Mouse (Mus musculus) embryonic facial prominence, embryonic 13.5 days (tissue): ENCODE data around the gene Cptp. TPM values are rescaled to one million over a fixed set of nuclear protein-coding genes. Genes with fewer than 3 reads are reported as not detected.

ENCODE experiments used
- ATAC-seq: fragments of 200-750 bp; cut with Nextera tagmentation; 2 replicates; pipeline ENCODE4 v1.8.0; 2017; ENCODE audit warnings: low read depth; ENCODE audit not compliant: insufficient number of reproducible peaks, insufficient read depth, low FRiP score, low TSS enrichment
- H3K27ac ChIP-seq: fragments of 300-500 bp; sonication (generic); 2 replicates; pipeline ENCODE4 v1.5.1; 2015; ENCODE audit warnings: moderate library complexity, mild to moderate bottlenecking, inconsistent platforms
- H3K27me3 ChIP-seq: fragments of 300-500 bp; sonication (generic); 2 replicates; pipeline ENCODE4 v1.6.1; 2015; ENCODE audit warnings: mild to moderate bottlenecking, inconsistent platforms
- H3K36me3 ChIP-seq: fragments of 300-500 bp; sonication (generic); 2 replicates; pipeline ENCODE4 v1.6.1; 2015; ENCODE audit warnings: mild to moderate bottlenecking, inconsistent platforms
- H3K4me1 ChIP-seq: fragments of 300-500 bp; sonication (generic); 2 replicates; pipeline ENCODE4 v1.6.1; 2015; ENCODE audit warnings: inconsistent platforms
- H3K4me2 ChIP-seq: fragments of 300-500 bp; sonication (generic); 2 replicates; pipeline ENCODE4 v1.6.1; 2015; ENCODE audit warnings: moderate library complexity, mild to moderate bottlenecking, inconsistent platforms
- H3K4me3 ChIP-seq: fragments of 300-500 bp; sonication (generic); 2 replicates; pipeline ENCODE4 v1.5.1; 2015; ENCODE audit warnings: mild to moderate bottlenecking, inconsistent platforms
- H3K9ac ChIP-seq: fragments of 300-500 bp; sonication (generic); 2 replicates; pipeline ENCODE4 v1.6.1; 2015; ENCODE audit warnings: mild to moderate bottlenecking, inconsistent platforms
- H3K9me3 ChIP-seq: fragments of 300-500 bp; sonication (generic); 2 replicates; pipeline ENCODE4 v1.6.1; 2016; ENCODE audit warnings: inconsistent platforms
- WGBS: fragments of 180-500 bp; shearing (Covaris S2); methylation state at CpG from one replicate; pipeline ENCODE4 v1.1.7; 2015; ENCODE audit warnings: mixed read lengths; 5-methylcytosine and 5-hydroxymethylcytosine counted together
- polyA plus RNA-seq: library from polyadenylated mRNA; unstranded; fragments of >200 nt; fragmentation: Nextera tagmentation; extraction: Ambion mirVana; gene quantifications from 2 replicates; pipeline ENCODE4 v1.2.1, GENCODE M21; 2015

Gene Cptp
- polyA plus RNA-seq, 1 experiment from 2014 or later: 16.4 TPM

DNA sequence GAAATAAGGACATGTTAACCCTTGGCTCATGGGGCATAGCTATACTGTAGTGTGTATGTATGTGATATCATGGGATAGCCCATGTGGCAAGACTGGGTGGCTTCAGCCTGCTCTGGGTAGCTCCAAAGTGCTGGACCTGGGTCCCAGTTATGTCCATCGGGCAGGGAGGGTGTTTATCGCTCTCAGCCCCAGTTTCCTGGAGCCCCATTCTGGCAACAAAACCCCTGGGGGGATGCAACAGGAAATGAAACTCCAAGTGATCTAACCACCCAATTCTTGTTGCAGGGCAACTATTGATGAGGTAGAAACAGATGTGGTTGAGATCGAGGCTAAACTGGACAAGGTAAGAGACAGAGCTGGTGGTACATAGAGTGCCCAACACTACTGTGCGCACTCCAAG lies 26.6 kb upstream of the Cptp start:
- 87% methylated on average over 4 of the region's 4 CpGs for WGBS
- Histone ChIP-seq H3K9me3 (no peaks in the 10 kb centered on the region), H3K4me2 (no peak overlapping the region), H3K27ac (no peak overlapping the region), H3K4me3 (no peak overlapping the region), H3K36me3 (peaks cover 41% of the 10 kb centered on the region), H3K9ac (no peak overlapping the region), H3K4me1 (peaks cover 34% of the 10 kb centered on the region), H3K27me3 (no peaks in the 10 kb centered on the region)
- no peak for ATAC-seq

DNA sequence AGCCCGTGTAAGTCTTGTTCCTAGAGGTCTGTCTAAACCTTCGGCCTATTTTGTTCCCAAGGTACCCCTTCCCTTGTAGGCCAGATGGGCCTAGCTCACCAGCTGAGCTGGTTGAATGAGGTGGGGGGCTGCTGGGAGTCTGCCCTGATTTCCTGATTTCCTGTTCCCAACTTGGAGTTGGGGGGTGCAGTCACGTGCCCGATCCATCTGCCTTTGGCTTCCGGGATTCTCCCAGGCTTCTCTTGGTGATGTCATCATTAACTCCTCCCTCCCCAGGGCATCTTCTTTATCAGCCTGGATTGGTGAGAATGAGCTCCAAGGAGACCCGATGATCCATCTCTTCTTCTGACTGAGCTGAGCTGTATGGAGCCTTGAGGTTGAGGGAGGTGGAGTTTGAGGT lies 26.0 kb upstream of the Cptp start:
- no peaks in the 10 kb centered on the region for H3K9me3 ChIP-seq
- no peak overlapping the region for H3K27ac ChIP-seq
- peak overlapping the region; percentile 94 for H3K4me2 ChIP-seq
- 38% methylated on average over 6 of the region's 6 CpGs for WGBS
- peaks cover 40% of the 10 kb centered on the region for H3K4me1 ChIP-seq
- H3K4me3 ChIP-seq: 0 out of 2 replicates have a peak overlapping the region, but pooled peaks have one; percentile 12
- no peaks in the 10 kb centered on the region for H3K27me3 ChIP-seq
- no peak for ATAC-seq
- H3K36me3 ChIP-seq: peaks cover 35% of the 10 kb centered on the region
- H3K9ac ChIP-seq: peak overlapping the region; percentile 85

DNA sequence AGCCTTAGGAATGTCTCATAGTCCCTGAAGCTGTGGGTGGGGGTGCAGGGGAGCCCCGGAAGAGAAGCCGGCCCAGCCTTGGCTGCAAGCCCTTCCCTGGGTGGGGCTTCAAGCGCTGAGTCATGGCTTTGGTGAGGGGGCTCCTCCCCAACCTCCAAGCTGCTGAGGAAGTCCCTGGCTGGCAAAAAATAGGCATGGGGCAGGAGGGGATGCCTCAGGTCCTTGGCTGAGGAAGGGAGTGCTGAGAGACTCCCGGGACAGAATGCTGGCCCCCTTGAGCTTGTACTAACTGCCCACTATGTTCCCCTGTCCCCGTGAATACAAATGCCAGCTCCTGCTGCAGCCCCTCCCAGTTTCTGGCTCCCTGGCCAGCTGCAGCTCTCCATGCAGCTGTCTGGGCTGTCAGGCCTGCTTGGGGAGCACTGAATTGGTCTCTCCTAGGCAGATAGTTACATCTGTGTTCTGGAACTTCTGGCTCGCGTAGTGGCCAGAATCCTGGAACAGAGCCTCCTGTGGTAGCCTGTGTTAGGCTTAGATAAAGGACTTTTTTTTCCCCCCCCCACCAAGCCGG lies 25.2 kb upstream of the Cptp start:
- ATAC-seq: no peak
- peaks cover 47% of the 10 kb centered on the region for H3K4me1 ChIP-seq
- H3K4me2 ChIP-seq: peak overlapping the region; percentile 94
- H3K27me3 ChIP-seq: no peaks in the 10 kb centered on the region
- H3K9ac ChIP-seq: peak overlapping the region; percentile 85
- 28% methylated on average over 8 of the region's 8 CpGs for WGBS
- 0 out of 2 replicates have a peak overlapping the region, but pooled peaks have one; percentile 12 for H3K4me3 ChIP-seq
- no peak overlapping the region for H3K27ac ChIP-seq
- H3K9me3 ChIP-seq: no peaks in the 10 kb centered on the region
- peaks cover 33% of the 10 kb centered on the region for H3K36me3 ChIP-seq

DNA sequence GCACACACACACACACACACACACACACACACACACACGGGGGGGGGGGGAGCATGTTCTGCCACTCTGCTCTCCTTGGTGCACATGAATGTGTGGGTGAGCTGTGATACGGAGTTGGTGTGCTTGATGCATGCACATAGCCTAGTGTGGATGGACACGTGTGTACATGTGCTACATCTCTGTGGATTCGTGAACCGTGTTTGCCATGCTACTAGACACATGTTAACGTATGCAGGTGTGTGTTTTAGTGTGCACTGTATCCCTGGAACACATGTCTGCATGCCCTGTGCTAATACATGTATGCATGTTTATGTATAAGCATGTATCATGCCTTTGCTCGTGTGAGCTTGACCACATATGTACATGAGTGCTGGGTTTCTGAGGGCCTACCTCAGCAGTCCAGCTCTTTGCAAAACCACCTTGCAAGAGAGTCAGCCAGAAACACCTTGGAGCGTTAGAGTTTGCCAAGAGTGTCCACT lies 24.0 kb upstream of the Cptp start:
- H3K27ac ChIP-seq: no peak overlapping the region
- H3K9ac ChIP-seq: peak overlapping the region; percentile 85
- 81% methylated on average over 7 of the region's 8 CpGs for WGBS

DNA sequence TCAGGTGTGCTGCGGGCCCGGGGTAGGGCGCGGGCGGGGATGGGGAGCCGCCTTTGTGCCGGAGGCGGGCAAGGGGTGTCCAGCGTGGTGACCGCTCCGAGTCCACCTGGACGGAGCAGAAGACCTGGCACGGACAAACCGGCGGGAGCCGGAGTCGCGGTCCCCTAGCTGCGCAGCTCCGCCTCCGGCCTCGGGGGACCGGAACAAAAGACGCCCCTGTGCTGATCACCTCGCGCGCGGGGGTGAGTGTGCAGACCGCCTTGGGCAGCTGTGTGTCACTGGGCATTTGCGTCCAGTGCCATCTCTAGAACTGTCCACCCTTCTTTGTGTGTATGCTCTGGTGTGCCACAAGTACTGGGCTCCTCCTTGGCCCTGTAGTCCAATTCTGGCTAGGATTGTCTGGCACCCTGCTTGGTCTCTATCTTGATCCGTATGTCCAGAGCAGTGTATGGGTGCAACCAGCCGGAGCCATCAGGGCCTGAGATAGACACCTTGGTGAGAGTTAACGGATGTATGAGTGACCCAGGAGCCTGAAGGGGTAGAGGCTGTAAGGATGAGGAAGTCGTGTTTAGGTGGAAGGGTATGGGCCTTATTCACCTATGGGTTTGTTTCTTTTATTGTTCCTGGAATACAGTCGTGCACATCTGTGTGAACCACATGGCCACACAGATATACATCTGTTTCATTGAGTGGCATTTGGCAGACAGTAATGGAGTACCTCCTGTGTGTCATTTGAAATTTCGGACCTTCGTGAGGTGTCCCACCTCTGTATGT lies 23.4 kb upstream of the Cptp start:
- peak; percentile 33 for ATAC-seq
- no peaks in the 10 kb centered on the region for H3K9me3 ChIP-seq
- peaks cover 48% of the 10 kb centered on the region for H3K4me1 ChIP-seq
- peak overlapping the region; percentile 95 for H3K27ac ChIP-seq
- H3K9ac ChIP-seq: peak overlapping the region; percentile 85
- peak overlapping the region; percentile 77 for H3K4me3 ChIP-seq
- WGBS: 4% methylated on average over 37 of the region's 37 CpGs
- no peaks in the 10 kb centered on the region for H3K27me3 ChIP-seq
- peak overlapping the region; percentile 94 for H3K4me2 ChIP-seq
- H3K36me3 ChIP-seq: peaks cover 37% of the 10 kb centered on the region

More for the DNA sequence above, 24.0 kb upstream of the Cptp start:
- Histone ChIP-seq H3K9me3 (no peaks in the 10 kb centered on the region), H3K4me1 (peaks cover 48% of the 10 kb centered on the region), H3K4me2 (peak overlapping the region; percentile 94), H3K36me3 (peaks cover 35% of the 10 kb centered on the region), H3K4me3 (peak overlapping the region; percentile 77), H3K27me3 (no peaks in the 10 kb centered on the region)
- no peak for ATAC-seq

DNA sequence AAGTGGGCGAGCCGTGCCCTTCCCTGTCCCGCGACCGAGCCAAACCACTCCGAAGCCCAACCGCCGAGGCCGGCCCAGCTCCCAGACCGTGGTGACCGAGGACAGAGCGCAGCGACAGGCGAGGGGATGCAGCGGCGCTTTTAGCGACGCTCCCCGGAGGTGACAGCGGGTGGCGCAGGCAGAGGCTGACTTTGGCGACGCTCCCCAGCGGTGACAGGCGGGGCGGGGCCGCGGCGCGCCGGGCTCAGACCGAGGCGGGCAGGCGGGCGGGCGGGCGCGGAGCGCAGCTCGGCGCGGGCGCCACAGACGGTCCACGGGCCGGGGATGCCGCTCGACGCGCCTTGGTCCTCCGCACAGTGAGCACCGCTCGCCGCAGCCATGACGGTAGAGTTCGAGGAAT lies 22.8 kb upstream of the Cptp start:
- no peaks in the 10 kb centered on the region for H3K27me3 ChIP-seq
- peaks cover 41% of the 10 kb centered on the region for H3K36me3 ChIP-seq
- peak overlapping the region; percentile 95 for H3K27ac ChIP-seq
- peak overlapping the region; percentile 77 for H3K4me3 ChIP-seq
- WGBS: under 1% methylated on average over 36 of the region's 56 CpGs
- H3K9ac ChIP-seq: peak overlapping the region; percentile 85
- peaks cover 48% of the 10 kb centered on the region for H3K4me1 ChIP-seq
- ATAC-seq: peak; percentile 88
- H3K4me2 ChIP-seq: peak overlapping the region; percentile 94
- H3K9me3 ChIP-seq: no peaks in the 10 kb centered on the region

DNA sequence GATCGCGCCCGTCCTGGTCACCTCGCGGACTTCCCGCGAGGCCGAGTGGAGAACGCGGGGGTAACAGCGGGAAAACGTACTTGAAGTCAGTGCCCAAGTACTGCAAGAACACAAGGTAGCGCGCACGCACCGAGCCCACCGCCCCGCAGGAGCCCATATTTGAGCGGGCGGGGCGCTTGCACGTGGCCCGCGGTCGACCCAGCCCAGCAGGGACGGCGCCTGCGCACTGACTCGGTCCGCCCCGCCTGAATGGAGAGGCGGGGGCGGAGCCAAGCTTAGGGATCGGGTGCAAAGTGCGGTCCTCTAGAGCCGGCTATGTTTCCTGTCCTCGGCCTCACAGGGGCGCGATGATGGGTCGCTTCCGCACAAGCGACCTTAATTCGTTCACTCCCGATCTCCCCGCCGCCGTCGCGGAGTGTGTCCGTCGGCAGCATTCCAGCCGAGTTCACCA lies 22.3 kb upstream of the Cptp start, which contains the start of the genes Pusl1 and Acap3:
Pusl1 (minus strand) TSS at position 231 of the 451 bp plus-strand sequence.
Acap3 (plus strand) TSS at position 272 of the 451 bp plus-strand sequence.
- Histone ChIP-seq H3K9ac (peak within 1 kb of the TSS; percentile 85), H3K36me3 (peaks cover 41% of the 10 kb centered on the region), H3K4me3 (peak within 1 kb of the TSS; percentile 77), H3K27ac (peak within 1 kb of the TSS; percentile 95), H3K27me3 (no peaks in the 10 kb centered on the region), H3K4me1 (peaks cover 48% of the 10 kb centered on the region), H3K9me3 (no peaks in the 10 kb centered on the region), H3K4me2 (peak within 1 kb of the TSS; percentile 94)
- ATAC-seq: peak; percentile 87
- under 1% methylated on average over 52 of the region's 52 CpGs for WGBS

DNA sequence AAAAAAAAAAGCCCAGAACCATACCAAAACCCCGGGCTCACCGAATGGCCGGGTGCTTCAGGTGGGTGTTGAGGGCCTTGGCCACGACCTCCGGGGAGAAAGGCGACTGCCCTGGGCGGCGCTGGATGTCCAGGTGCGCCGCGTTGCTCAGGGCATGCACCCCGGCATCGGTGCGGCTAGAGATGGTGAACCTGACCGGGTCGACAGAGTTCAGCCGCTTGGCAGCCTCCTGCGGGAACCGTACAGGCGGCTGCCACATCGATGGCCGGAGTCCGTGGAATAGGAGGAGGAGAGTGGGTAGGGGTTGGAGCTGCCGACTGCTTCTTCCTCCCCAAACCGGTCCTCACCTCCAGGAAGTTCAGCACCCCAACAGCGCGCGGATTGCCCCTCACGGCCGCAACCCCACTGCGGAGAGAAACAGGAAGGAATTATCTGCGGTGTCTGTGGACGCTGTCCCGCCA lies 21.8 kb upstream of the Cptp start:
- peak overlapping the region; percentile 77 for H3K4me3 ChIP-seq
- peaks cover 48% of the 10 kb centered on the region for H3K4me1 ChIP-seq
- H3K9ac ChIP-seq: peak overlapping the region; percentile 85
- peaks cover 41% of the 10 kb centered on the region for H3K36me3 ChIP-seq
- no peak for ATAC-seq
- H3K4me2 ChIP-seq: peak overlapping the region; percentile 94
- H3K9me3 ChIP-seq: no peaks in the 10 kb centered on the region
- H3K27me3 ChIP-seq: no peaks in the 10 kb centered on the region
- H3K27ac ChIP-seq: peak overlapping the region; percentile 95
- under 1% methylated on average over 34 of the region's 34 CpGs for WGBS

DNA sequence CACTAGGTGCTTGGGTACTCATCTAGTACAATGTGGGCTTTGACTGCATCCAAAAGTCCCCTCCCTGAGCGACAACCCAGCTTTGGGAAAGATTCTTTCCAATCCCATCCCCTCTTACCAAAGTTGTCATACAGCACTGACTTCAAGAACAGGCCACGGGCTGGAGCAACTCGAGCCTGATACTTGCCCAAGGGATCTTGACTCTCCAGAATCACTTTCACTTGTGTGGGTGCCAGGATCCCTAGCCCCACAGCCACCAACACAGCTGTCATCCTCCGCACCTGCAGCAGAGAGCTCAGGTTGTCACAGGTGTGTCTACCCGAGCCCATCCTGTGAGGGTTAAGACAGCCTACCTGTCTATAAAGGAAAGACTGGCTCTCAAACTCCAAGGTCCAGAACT lies 20.1 kb upstream of the Cptp start:
- Histone ChIP-seq H3K27ac (no peak overlapping the region), H3K9me3 (no peaks in the 10 kb centered on the region), H3K36me3 (peaks cover 54% of the 10 kb centered on the region), H3K4me3 (no peak overlapping the region), H3K4me1 (peaks cover 34% of the 10 kb centered on the region), H3K27me3 (no peaks in the 10 kb centered on the region), H3K9ac (no peak overlapping the region), H3K4me2 (no peak overlapping the region)
- 77% methylated on average over 5 of the region's 5 CpGs for WGBS
- no peak for ATAC-seq

DNA sequence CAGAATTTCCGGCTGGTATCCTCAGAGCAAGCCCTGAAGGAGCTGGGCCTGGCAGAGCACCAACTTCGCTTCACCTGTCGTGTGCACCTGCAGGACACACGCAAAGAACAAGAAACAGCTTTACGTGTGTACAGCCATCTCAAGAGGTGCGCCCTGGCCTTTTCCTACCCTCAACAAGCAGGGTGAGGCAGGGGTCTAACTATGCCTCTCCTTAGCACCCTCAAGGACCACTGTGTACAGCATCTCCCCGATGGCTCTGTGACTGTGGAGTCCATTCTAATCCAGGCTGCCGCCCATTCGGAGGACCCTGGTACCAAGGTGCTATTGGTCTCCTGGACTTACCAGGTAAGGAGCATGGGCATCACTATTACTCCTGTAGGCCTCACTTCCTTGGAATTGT lies 18.9 kb upstream of the Cptp start:
- Histone ChIP-seq H3K36me3 (peaks cover 64% of the 10 kb centered on the region), H3K4me2 (no peak overlapping the region), H3K27ac (no peak overlapping the region), H3K9me3 (no peaks in the 10 kb centered on the region), H3K4me1 (peaks cover 23% of the 10 kb centered on the region), H3K4me3 (no peak overlapping the region), H3K9ac (no peak overlapping the region; the same call in 1 of the 2 replicates), H3K27me3 (no peaks in the 10 kb centered on the region)
- 90% methylated on average over 9 of the region's 9 CpGs for WGBS
- no peak for ATAC-seq

DNA sequence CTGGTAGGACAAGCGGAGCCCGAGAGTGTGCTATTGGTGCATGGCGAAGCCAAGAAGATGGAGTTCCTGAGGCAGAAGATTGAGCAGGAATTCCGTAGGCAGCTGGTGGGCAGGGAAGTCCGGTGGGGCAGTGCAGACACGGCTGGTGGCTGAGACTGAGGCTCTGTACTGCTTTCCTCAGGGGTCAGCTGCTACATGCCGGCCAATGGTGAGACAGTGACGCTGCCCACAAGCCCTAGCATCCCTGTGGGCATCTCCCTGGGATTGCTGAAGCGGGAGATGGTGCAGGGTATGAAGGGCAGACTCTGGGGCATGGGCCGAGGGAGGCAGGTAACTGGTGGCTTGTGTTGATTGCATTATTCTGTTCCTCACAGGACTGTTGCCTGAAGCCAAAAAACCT lies 18.4 kb upstream of the Cptp start:
- Histone ChIP-seq H3K4me1 (peaks cover 18% of the 10 kb centered on the region), H3K36me3 (peaks cover 64% of the 10 kb centered on the region), H3K4me3 (no peak overlapping the region), H3K9me3 (no peaks in the 10 kb centered on the region), H3K9ac (peak overlapping the region; percentile 16; the same call in 1 of the 2 replicates), H3K27ac (no peak overlapping the region), H3K27me3 (no peaks in the 10 kb centered on the region), H3K4me2 (no peak overlapping the region)
- ATAC-seq: no peak
- 88% methylated on average over 10 of the region's 10 CpGs for WGBS
